Mouse (Mus musculus) right cerebral cortex, postnatal 25 days (tissue): Measurements from ENCODE around the gene Slc44a1.

Source experiments
- DNase-seq: peaks from one replicate; pipeline ENCODE4 v3.0.0; 2022

The Slc44a1 gene

GRCm38 (mm10) chr4:53431585-53432234 lies 8.5 kb upstream of the Slc44a1 start:
- no peak for DNase-seq

GRCm38 (mm10) chr4:53437110-53437755 lies 3.0 kb upstream of the Slc44a1 start:
- no peak for DNase-seq

- DNase-seq = peak; percentile 26
Measured at GRCm38 (mm10) chr4:53438386-53438785, 1.8 kb upstream of the Slc44a1 start.

- DNase-seq = no peak
Measured at GRCm38 (mm10) chr4:53438836-53439480, 1.3 kb upstream of the Slc44a1 start.

GRCm38 (mm10) chr4:53439636-53440009 lies 590 bp upstream of the Slc44a1 start:
- no peak for DNase-seq

- peak; percentile 76 for DNase-seq
Measured at GRCm38 (mm10) chr4:53440816-53441571, 781 bp downstream of the Slc44a1 start.

- DNase-seq = no peak
Measured at GRCm38 (mm10) chr4:53441683-53442082, 1.5 kb downstream of the Slc44a1 start.

GRCm38 (mm10) chr4:53446216-53446615 lies 6.0 kb downstream of the Slc44a1 start:
- DNase-seq = no peak

GRCm38 (mm10) chr4:53447773-53448172 lies 7.6 kb downstream of the Slc44a1 start:
- no peak for DNase-seq

- no peak for DNase-seq
Measured at GRCm38 (mm10) chr4:53450736-53451135, 10.5 kb downstream of the Slc44a1 start.

- DNase-seq = no peak
Measured at GRCm38 (mm10) chr4:53451887-53452286, 11.7 kb downstream of the Slc44a1 start.

GRCm38 (mm10) chr4:53452457-53452856 lies 12.2 kb downstream of the Slc44a1 start:
- no peak for DNase-seq

- no peak for DNase-seq
Measured at GRCm38 (mm10) chr4:53452976-53453889, 13.0 kb downstream of the Slc44a1 start.

- no peak for DNase-seq
Measured at GRCm38 (mm10) chr4:53455885-53456284, 15.7 kb downstream of the Slc44a1 start.

- no peak for DNase-seq
Measured at GRCm38 (mm10) chr4:53456570-53456969, 16.4 kb downstream of the Slc44a1 start.

GRCm38 (mm10) chr4:53458503-53458902 lies 18.3 kb downstream of the Slc44a1 start:
- DNase-seq = no peak

GRCm38 (mm10) chr4:53459697-53460096 lies 19.5 kb downstream of the Slc44a1 start:
- DNase-seq = no peak

- no peak for DNase-seq
Measured at GRCm38 (mm10) chr4:53461026-53461425, 20.8 kb downstream of the Slc44a1 start.

GRCm38 (mm10) chr4:53462069-53462468 lies 21.9 kb downstream of the Slc44a1 start:
- DNase-seq = no peak

- no peak for DNase-seq
Measured at GRCm38 (mm10) chr4:53462505-53463251, 22.5 kb downstream of the Slc44a1 start.

- no peak for DNase-seq
Measured at GRCm38 (mm10) chr4:53465887-53466286, 25.7 kb downstream of the Slc44a1 start.

GRCm38 (mm10) chr4:53469007-53469406 lies 28.8 kb downstream of the Slc44a1 start:
- DNase-seq = peak; percentile 40
